Mouse (Mus musculus) liver, embryonic 14.5 days (tissue): Measurements from ENCODE around the gene Lcorl.

ENCODE experiments used
- CTCF ChIP-seq: IDR thresholded peaks from 2 replicates; pipeline ENCODE4 v1.5.1; 2016; ENCODE audit warnings: antibody characterized with exemption, low read depth, control low read depth
- EP300 ChIP-seq: IDR thresholded peaks from 2 replicates; pipeline ENCODE4 v1.6.1; 2016; ENCODE audit warnings: antibody characterized with exemption, low read depth

DNA sequence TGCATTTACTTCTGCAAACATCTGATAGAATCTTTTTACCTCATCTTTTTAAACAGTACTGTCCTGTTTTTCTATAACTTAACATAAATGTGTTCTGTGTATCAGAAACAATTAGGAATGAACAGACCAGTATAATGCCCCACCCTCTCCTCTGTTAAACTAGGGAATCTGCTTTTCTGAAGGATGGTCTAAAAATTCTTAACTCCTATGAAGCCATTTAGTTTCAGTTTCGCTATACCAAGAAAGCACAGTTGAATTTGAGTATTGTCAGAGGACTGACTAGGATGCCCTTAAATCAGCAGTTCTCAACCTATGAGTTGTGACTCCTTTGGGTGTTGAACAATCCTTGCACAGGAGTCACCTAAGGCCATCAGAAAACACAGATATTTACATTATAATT, 182.4 kb downstream of the Lcorl start:
- TF ChIP-seq CTCF, result no peak
- no peak for TF ChIP-seq EP300
